Mouse (Mus musculus): ENCODE results near the gene L3mbtl2.

DNA sequence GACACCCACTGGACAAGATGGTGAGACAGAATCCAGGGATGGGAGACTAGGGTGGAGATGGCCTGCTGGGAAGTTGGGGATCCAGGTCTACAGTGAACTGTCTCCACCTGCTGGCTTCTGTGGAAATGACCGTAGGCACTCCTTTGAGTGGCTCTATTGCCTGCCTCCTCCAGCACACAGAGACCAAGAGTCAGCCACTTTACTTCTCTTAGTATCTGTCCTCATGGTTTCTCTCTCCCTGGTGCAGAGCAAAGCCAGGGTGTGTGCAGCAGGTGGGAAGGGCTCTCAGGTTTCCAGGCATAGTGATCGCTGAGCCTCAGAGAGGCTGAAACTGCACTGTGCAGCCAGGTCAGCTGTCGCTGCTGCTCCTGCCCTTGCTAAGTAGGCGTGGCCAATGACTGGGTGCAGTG lies 6.5 kb downstream of the L3mbtl2 start:
- TF ChIP-seq EP300 (IDR thresholded peaks at IDR 0.05; ENCODE audit: insufficient read depth, low read depth, low read length) (no peak), CTCF (IDR thresholded peaks at IDR 0.05) (peak; percentile 63)
